Mouse (Mus musculus) CD4-positive, CD25-positive, alpha-beta regulatory T cell, adult 4 months (primary cell): ENCODE data around the gene Pde3b. TPM values are rescaled to one million over a fixed set of nuclear protein-coding genes. Genes with fewer than 3 reads are reported as not detected.
"Not testable (repeated sequence)": the region's sequence is repeated elsewhere in the genome, so short reads cannot be mapped to it uniquely, and the experiment has no call there.

Source experiments
- ATAC-seq: one replicate; pipeline ENCODE4 v1.8.0; 2017
- polyA plus RNA-seq, 2 experiments: library from polyadenylated mRNA; unstranded; fragments of 100-300 nt; shearing (Covaris generic); gene quantifications; one replicate each; pipeline ENCODE4 v1.2.1; 2017

Pde3b gene
- under 1 TPM; 0.75 to 0.76 TPM for polyA plus RNA-seq

DNA sequence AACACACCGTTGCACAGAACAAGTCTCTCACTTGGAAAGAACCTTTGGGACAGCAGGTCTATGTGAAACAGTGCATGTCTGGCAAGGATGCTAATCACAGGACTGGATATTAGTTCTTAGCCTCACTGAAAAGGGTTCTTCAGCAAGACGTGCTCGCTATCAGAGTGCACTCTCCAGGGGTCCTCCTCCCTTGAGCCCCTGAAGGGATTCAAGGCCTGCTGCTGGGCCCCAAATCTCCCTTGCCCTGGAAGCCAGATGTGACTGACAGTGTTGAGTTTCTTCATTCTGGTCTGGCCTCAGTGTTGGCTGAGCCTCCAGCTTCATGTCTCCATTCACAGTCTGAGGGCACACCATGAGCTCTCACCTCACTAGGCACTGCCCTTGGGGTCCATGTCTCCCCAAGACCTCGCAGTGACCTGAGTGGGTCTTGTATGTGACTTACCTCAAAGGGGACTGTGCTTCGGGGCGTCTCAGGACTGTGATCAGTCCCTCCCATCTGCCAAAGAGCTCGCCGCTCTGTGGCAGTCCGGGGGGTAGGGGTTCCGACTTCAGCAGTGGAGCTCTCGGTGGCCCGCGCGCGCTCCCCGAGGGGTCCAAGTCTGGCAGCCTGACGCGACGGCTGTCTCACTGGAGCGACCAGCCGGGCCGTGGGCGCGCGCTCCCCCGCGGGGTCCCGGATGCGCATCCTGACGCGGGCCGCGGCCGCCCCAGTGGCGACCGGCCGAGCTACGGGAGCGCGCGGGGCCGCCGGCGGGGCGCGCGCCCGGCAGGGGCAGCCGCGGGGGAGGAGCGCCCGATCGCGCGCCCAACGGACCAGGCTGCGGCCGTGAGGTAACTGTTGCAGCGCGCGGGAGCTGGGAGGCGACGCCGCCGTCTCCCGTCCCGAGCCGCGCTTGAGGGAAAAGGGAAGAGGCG, at the start of gene Pde3b:
Gene Pde3b (plus strand): TSS at position 861 of the 915 bp plus-strand sequence.
- ATAC-seq: peak; percentile 42

GRCm38 (mm10) chr7:114402130-114402529, 13.0 kb upstream of the Pde3b start:
- no peak for ATAC-seq

DNA sequence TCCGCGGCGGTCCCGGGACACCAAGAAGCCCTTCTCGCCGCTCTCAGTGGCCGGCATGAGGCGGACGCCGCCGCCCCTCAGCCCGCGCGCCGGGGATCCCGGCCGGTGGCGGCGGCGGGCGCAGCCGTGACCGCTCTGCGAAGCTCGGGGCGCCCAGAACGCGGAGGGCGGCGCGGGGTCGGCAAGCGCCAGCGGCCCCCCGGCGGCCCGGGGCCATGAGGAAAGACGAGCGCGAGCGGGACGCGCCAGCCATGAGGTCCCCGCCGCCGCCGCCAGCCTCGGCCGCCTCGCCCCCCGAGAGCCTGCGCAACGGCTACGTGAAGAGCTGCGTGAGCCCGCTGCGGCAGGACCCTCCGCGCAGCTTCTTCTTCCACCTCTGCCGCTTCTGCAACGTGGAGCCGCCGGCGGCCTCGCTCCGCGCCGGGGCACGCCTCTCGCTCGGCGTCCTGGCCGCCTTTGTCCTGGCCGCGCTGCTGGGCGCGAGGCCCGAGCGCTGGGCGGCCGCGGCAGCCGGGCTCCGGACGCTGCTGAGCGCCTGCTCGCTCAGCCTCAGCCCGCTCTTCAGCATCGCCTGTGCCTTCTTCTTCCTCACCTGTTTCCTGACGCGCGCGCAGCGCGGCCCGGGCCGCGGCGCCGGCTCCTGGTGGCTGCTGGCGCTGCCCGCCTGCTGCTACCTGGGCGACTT, 397 bp downstream of the Pde3b start:
- peak; percentile 44 for ATAC-seq

GRCm38 (mm10) chr7:114416021-114416845, 1.2 kb downstream of the Pde3b start:
- ATAC-seq: peak; percentile 38

DNA sequence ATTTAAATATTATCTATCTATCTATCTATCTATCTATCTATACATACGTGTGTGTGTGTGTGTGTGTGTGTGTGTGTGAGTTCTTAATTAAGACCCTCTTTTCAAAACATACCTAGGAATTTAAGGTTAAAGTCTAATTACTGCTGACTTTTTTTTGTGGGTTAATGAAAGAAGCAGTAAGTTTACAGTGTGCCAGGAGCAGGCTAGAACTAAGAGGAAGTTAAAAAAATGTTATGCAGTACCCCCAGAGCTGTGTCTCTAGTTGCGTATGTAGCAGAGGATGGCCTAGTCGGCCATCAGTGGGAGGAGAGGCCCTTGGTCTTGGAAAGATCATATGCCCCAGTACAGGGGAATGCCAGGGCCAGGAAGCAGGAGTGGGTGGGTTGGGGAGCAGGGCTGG, 4.2 kb downstream of the Pde3b start:
- not testable (repeated sequence) for ATAC-seq

- ATAC-seq: no peak
Measured at GRCm38 (mm10) chr7:114420918-114421317, 5.8 kb downstream of the Pde3b start.

GRCm38 (mm10) chr7:114422224-114422623, 7.1 kb downstream of the Pde3b start:
- no peak for ATAC-seq

DNA sequence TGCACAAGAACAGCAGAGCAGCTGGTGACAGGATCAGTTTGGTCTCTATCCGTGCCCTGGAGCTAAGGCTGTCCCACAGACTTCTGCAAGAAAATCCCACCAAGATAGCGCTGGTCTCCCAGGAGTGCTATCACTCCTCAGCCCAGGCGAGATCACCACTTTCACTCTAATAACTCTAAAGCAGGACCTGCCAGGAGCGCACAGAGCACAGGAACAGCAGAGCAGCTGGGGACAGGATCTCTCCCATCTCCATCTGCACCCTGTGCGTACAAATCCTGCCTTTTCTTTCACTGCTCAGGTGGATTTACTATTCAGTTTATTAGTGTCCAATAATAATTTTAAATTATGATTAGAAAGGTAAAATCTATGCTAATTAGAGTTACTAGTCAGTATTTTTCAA, 14.7 kb downstream of the Pde3b start:
- no peak for ATAC-seq

DNA sequence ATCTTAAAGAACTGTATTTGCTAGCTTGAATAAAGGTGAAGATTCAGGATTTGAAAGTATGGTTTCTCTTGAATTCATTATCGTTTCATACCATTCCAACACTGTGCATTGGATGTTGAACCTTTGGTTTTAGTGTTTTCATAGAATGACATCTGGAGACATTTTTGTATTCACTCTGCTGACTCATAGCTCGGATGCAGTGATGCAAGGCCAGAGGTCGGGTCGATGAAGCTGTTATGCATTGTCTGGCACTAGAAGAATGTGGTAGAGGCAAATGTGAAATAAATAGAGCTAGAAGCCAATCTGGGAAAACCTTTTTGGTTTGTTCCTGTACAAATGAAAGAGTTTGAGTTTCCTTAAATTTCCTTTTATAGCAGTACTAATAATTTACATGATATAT, 16.9 kb downstream of the Pde3b start:
- no peak for ATAC-seq

DNA sequence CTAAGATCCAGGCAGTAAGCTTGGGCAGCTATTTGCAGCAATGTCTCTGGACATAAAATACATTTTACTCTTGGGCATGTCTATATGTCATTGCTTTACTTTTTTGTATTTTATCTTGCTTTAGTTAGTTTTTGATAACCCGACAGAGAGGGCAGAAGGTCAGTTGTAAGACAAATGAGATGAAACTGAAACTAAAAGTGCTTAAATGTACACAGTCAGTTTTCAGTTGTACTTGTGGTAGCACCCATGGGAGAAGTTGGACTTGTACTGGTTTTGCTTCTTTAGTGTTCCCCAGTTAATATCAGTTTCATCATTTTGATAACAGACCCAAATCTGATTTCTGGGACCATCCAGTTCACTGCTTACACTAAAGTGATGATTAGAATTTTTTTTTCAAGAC, 24.6 kb downstream of the Pde3b start:
- ATAC-seq: no peak

- no peak for ATAC-seq
Measured at GRCm38 (mm10) chr7:114440494-114440893, 25.4 kb downstream of the Pde3b start.

DNA sequence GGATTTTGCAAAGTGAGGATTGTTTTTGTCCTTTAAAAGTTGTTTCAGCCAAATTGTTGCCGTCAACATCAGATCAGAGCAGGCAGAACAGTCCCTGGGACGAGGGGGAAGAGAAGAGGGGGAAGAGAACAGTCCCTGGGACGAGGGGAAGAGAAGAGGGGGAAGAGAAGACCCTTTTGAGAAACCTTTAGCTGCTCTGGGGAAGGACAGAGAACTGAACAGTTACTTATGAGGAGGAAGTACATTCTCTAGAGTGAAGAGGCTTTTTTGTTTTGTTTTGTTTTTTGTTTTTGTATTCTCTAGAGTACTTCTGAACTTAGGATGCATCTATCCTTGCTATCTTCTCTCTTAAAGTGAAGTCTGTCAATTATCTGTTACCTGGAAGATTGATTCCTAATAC, 37.8 kb downstream of the Pde3b start:
- ATAC-seq: no peak

DNA sequence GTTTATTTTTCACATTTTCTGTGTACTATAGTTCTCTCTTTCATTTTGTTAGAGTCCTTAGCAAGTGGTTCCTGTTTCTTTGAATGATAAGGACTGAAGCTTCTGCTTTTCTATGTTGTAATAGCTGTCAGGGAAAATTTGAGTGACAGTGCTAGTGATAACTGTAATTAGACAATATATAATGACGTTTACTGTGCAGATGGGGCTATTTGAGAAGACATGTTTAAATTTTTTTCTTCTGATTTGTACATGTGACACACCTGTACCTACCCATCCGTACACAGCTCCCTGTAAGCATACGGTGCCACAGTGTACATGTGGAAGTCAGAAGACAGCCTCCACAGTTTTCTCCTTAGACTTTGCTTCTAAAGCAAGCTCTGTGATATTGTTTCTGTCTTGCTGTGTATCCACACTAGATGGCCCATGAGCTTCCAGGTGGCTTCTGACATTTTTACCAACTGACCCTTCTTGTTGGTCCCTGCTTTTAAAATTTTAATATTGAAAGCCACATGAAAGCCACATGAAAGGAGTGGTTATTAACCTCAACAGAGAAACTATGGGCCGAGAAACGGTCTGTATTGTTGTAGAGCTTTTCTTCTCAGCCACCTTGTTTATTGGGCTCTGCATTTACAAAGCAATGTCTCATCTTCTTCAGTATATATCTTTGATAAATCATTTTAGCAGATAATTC, 38.4 kb downstream of the Pde3b start:
- ATAC-seq: peak; percentile 20

- ATAC-seq: no peak
Measured at GRCm38 (mm10) chr7:114454858-114455257, 39.8 kb downstream of the Pde3b start.

DNA sequence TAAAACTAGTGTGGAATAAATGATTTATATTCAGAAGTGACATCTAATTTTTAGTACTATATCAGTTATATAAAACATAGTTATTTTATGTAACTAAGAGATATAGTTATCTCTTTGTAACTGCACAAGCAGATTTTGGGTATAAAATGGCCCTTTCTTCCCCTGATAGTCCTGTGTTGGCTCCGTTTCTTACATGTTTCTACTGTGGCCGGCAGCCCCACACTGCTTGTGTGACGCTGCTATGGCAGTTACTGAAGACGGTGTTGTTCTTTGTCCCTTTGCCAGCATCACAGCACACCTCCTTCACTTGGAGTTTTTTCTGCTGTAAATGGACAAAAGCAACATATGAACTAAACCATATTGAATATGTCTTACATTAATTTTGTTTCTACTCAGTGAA, 41.8 kb downstream of the Pde3b start:
- no peak for ATAC-seq

DNA sequence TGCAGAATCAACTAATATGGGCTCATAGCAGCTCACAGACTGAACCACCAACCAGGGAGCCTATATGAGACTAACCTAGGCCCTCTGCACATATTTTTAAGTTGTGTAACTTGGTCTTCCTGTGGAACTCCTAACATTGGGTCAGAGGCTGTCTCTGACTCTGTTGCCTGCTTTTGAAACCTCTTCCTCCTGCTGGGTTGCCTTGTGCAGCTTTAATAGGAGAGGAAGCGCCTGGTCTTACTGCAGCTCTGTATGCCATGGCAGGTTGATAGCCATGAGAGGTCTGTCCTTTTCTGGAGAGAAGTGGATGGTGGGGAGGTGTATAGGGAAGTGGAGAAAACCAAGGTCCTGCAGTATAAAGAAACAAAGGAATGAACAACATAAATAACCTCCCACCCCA, 44.8 kb downstream of the Pde3b start:
- no peak for ATAC-seq

DNA sequence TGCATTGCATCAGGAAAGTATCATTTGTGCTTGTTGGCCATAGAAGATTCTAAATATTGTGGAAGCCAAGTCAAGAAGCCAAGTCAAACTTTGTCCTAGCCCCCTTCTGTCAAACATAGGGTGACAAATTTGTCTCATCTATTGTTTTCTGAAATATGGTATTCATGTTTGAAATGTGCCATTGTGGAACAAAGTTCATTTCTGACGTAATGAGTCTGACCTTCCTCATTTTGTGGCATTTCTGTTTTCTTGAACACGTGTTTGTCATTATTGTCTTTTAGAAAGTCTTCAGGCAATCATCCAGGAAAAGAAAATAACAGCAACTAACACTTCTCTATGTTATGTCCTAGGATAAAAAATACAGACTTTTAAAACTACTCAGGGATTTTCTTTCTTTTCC, 46.6 kb downstream of the Pde3b start:
- ATAC-seq: no peak

DNA sequence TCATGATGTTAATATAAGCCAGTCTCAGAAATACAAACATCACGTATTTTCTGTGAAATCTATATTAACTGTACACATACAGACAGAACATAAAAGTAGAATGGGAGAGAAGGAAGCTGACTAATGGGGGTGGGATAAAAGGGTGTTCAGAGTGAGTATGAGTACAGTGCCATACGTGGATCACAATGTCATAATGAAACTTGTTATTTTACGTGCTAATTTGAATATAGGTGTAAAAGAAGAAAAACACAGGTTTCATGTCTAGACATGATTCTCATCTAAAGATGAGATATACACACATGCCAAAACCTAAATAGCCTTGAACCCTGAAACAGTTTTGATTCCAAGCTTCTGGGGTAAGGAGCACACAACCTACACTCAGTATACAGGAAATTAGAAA, 51.3 kb downstream of the Pde3b start:
- no peak for ATAC-seq

DNA sequence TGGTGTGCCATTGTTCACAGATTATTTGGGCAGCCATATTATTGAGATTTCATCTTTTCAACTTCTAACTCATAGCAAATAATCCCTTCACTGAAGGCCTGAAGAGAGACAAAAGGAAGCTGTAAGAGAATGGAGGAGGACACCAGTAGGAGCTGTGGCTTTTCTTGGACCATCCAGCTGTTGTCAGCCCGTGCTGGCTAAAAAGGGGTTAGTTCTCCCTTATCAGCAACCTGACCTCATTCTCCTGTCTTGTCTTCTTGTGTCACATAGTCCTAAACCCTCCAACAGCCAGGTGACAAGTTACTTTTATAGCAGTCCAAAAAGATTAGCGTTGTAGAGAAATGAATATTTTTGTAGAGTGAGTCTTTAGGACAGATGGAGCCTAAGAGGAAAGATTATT, 57.4 kb downstream of the Pde3b start:
- ATAC-seq: no peak

DNA sequence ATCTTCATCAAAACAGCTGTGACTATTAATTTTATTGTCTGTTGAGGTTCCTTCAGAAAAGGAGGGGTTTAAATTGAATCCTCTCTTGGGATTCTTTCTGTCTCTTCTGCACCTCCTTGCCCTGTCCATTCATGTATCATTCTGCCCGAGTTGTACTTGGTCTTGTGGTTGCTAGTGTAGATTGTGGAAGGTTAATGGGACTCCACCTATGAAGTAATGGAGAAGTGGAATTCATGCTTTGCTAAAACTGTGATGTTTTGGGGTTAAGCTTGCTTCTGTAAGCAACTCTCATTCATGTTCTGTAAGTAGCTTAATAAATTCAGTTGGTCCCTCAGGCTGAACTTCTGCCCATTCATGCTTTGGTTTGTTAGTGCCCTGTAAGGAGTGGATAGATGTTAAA, 59.8 kb downstream of the Pde3b start:
- ATAC-seq: no peak

DNA sequence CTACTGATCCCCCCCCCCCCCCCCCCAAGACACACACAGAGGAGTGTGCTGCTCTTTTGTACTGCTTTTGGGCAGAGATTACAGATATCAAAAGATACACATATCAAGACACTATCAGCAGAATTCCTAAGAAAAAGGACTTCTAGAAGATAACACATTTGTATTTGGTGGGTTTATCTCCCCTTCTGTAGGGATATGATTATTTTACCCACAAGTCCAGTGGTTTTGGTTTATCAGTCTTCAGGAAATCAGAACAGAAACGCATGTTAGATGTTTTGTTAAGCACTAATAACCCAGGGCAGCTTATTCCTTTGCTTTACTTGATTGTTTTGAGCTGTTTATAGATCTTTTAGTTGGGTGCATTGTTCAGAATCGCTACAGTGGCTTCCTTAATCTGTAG, 62.8 kb downstream of the Pde3b start:
- no peak for ATAC-seq

GRCm38 (mm10) chr7:114478901-114479300, 63.8 kb downstream of the Pde3b start:
- ATAC-seq: no peak
